16 mouse cellular contexts compared by ENCODE assay signal in the genomic region with DNA sequence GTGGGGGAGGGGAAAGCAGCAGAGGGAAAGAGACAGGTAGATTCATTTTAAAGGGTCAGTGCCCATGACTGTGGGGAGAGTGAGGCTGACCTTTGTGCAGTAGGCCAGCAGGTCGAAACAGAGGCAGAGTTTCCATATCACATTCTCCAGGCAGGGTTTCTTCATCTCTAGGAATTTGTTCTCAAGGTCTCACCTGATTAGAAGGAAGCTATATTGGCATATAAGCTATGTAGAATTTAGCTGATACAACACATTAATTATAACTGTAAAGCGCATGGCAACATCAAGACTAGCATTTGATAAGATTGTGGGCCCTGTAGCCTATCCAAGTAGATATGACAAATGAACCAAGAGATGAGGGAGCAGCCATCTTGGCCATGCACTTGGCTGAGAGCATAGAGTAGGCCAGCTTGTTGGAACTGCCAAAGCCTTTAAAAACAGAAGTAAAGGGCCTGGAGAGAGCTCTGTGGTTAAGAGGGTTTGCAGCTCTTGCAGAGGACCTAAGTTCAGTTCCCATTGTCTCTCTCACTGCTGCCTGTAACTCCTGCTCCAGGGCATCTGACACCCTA. TPM values are rescaled to one million over a fixed set of nuclear protein-coding genes. Genes with fewer than 3 reads are reported as not detected.
A peak's percentile ranks its signal among the peaks of the same experiment; 100 is the strongest.
DNase-seq lines count a peak whose midpoint lies in the region; ATAC-seq and TF ChIP-seq lines count a peak whose summit lies in the region.
"Had no signal": no experiment of that assay in that cellular context is flagged by ENCODE, and none has a peak within 500 bp of the region (broad histone marks: within the 10 kb centered on the region; RNA-seq: fewer than 3 reads in every experiment).

No protein-coding gene starts in this region.

- H3K4me3 ChIP-seq in gastrocnemius, adult 2 months: no peak overlapping the region
- H3K4me3 ChIP-seq: erythroblast, embryonic 14.5 days; midbrain, embryonic 15.5 days; neural tube, embryonic 13.5 days had no signal

- ATAC-seq in monocyte, adult 5-6 weeks (replicated peaks; ENCODE audit: insufficient number of reproducible peaks, low FRiP score, low TSS enrichment, poor library complexity, severe bottlenecking): peak; percentile 37; the same call in 1 of the 2 replicates
- ATAC-seq: hindbrain, postnatal 0 days; midbrain, embryonic 15.5 days had no signal

- DNase-seq in gastrocnemius, adult 2 months: no peak
- DNase-seq in gastrocnemius, adult 8-10 months (ENCODE audit: low spot score in 2 of 2): no peak
- peak; percentile 64 for DNase-seq in kidney, adult 9 months
- DNase-seq in kidney, postnatal 4 days: no peak
- DNase-seq in kidney, postnatal 25 days: peak; percentile 46 to 69
- DNase-seq in adrenal gland, postnatal 10 days: no peak
- DNase-seq in left cerebral cortex, postnatal 14 days (ENCODE audit: low spot score in 2 of 2): no peak
- DNase-seq: cerebellum, adult 11 months; layer of hippocampus, postnatal 36 days; thymus, adult 18-20 months had no signal

- TF ChIP-seq CTCF in gastrocnemius, adult 2 months (IDR thresholded peaks at IDR 0.05): no peak

- H3K27ac ChIP-seq in gastrocnemius, adult 2 months: peak overlapping the region; percentile 81
- H3K27ac ChIP-seq: hindbrain, postnatal 0 days; midbrain, embryonic 15.5 days had no signal

- intact Hi-C loops in gastrocnemius, adult 2 months (cut with DNase I): no loop called here
- intact Hi-C loops in left cerebral cortex, postnatal 14 days (cut with DNase I): no loop called here

RNA-seq across cellular contexts. Expression of a gene that starts 52.3 kb away (rescaled TPM):
- 10 to 100 TPM; 24.4 to 27.3 TPM for total RNA-seq in gastrocnemius, adult 2 months (2021)
- total RNA-seq in gastrocnemius, adult 8-10 months (2022): 10 to 100 TPM; 25.3 to 31.7 (median 29.7) TPM
- 58.8 to 70.8 TPM (median 64.9 TPM) in 3 replicates for total RNA-seq in monocyte, adult 5-6 weeks (2017)
- 10 to 100 TPM; 51.9 to 57.6 TPM for total RNA-seq in adrenal gland, postnatal 10 days (2021)
- total RNA-seq in left cerebral cortex, postnatal 14 days (2021): 10 to 100 TPM; 40.4 to 40.6 TPM

RNA-seq across cellular contexts. Expression of a gene that starts 59.1 kb away (rescaled TPM):
- total RNA-seq in gastrocnemius, adult 2 months (2021): not detected
- total RNA-seq in gastrocnemius, adult 8-10 months (2022): not detected
- total RNA-seq in monocyte, adult 5-6 weeks (2017): 3.8 to 7.9 TPM (median 6.5 TPM) in 3 replicates
- total RNA-seq in adrenal gland, postnatal 10 days (2021): not detected
- under 1 TPM in 1 of 2 experiments, not detected in 1; 0.19 TPM for total RNA-seq in left cerebral cortex, postnatal 14 days (2021)
- total RNA-seq: adrenal gland, postnatal 25 days; layer of hippocampus, postnatal 36 days had no signal

Comparison
In these comparisons a context has a peak if more than half of its experiments do, and no peak if none do; other contexts are left out.
1. DNase-seq: peak in kidney, adult 9 months (single experiment) and kidney, postnatal 25 days (2 of 2); none in gastrocnemius, adult 2 months (single experiment), gastrocnemius, adult 8-10 months (0 of 2), kidney, postnatal 4 days (0 of 2), adrenal gland, postnatal 10 days (single experiment) and left cerebral cortex, postnatal 14 days (0 of 2).